Mouse (Mus musculus): ENCODE data around the gene Ssc5d.

Ssc5d gene

GRCm38 (mm10) chr7:4950561-4951342 is 25.2 kb downstream of the Ssc5d start:
- DNase-seq = no peak

GRCm38 (mm10) chr7:4953815-4954445 is 28.3 kb downstream of the Ssc5d start:
- no peak for DNase-seq

GRCm38 (mm10) chr7:4957361-4957760 is 31.8 kb downstream of the Ssc5d start:
- DNase-seq = no peak

GRCm38 (mm10) chr7:4963527-4963926 is 37.9 kb downstream of the Ssc5d start:
- DNase-seq = no peak

- peak; percentile 19 to 63 for DNase-seq
Observed at GRCm38 (mm10) chr7:4964272-4964671, 38.7 kb downstream of the Ssc5d start, which contains the start of gene Sbk2. Gene Sbk2 (minus strand): TSS chr7:4964406.

GRCm38 (mm10) chr7:4964988-4965387 is 39.4 kb downstream of the Ssc5d start:
- no peak for DNase-seq

- no peak for DNase-seq
Observed at GRCm38 (mm10) chr7:4971068-4971467, 45.5 kb downstream of the Ssc5d start, which contains the start of gene Sbk3. Gene Sbk3 (minus strand): TSS chr7:4971168.

- no peak for DNase-seq
Observed at GRCm38 (mm10) chr7:4971710-4972109, 46.1 kb downstream of the Ssc5d start.

- DNase-seq = no peak
Observed at GRCm38 (mm10) chr7:4972321-4973047, 46.9 kb downstream of the Ssc5d start.

GRCm38 (mm10) chr7:4975455-4975854 is 49.9 kb downstream of the Ssc5d start:
- no peak for DNase-seq

GRCm38 (mm10) chr7:4976832-4977231 is 51.2 kb downstream of the Ssc5d start:
- DNase-seq = no peak

- no peak for DNase-seq
Observed at GRCm38 (mm10) chr7:4988250-4988649, 62.7 kb downstream of the Ssc5d start.

GRCm38 (mm10) chr7:4993347-4993998 is 67.9 kb downstream of the Ssc5d start:
- DNase-seq = peak; percentile 34 to 52

- DNase-seq = peak; percentile 60 to 71
Observed at GRCm38 (mm10) chr7:4993999-4994788, 68.6 kb downstream of the Ssc5d start.

All from cerebellum, postnatal 25 days (tissue).